Mouse (Mus musculus) kidney, adult 2 months (tissue): ENCODE results near the gene Wwox.

Experiments
- CTCF ChIP-seq: fragments of 200-500 bp; conservative IDR thresholded peaks from 2 replicates; pipeline ENCODE4 v1.5.1; 2011; ENCODE audit warnings: low read depth, mild to moderate bottlenecking, control low read depth, low read length, moderate library complexity, mixed read lengths; ENCODE audit not compliant: insufficient read depth, insufficient read length
- POLR2A ChIP-seq: fragments of 200-500 bp; IDR thresholded peaks from one replicate; pipeline ENCODE4 v1.6.1; 2011; ENCODE audit warnings: low read depth, low read length, control low read depth

DNA sequence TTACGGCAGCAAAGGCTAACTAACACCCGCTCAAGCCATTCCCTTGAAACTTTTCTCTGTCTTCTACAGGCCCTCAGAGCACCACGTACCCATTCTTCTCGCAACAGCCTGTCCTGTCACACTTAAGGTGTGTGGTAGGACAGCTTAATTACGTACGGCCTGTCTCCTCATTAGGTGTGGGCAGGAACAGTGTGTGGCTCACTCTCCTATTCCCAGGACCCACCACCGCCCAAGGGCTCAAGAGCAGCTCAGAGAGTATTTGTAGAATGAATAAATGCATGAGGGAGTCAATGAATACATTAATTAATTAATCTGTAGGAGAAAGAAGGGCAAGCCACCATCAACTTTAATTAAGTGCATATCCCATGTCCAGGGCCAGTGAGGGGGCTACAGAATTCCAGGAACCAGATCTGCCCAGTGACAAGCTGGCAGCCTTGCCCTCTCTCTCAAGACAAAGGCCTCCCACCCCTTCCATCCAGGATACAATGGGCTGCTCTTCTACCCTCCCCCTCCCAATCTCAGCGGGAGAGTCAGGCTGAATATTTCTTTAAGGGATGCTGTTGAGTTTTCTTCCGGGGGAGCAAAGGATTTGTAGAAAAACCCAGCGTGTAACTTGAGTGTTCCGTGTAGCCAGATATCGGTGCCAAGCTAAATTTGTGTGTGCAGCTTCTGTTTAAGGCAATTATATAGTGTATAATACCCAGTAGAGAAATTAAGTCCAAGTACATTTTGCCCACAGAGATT is 718.7 kb downstream of the Wwox start:
- TF ChIP-seq CTCF: no peak
- no peak for TF ChIP-seq POLR2A
